Mouse (Mus musculus) urinary bladder, postnatal 14 days (tissue): Measurements from ENCODE around the gene AC124502.3.
A peak's percentile ranks its signal among the peaks of the same experiment; 100 is the strongest.

Experiments
- DNase-seq: peaks from one replicate; pipeline ENCODE4 v3.0.0; 2021; ENCODE audit warnings: low spot score

Gene AC124502.3

DNA sequence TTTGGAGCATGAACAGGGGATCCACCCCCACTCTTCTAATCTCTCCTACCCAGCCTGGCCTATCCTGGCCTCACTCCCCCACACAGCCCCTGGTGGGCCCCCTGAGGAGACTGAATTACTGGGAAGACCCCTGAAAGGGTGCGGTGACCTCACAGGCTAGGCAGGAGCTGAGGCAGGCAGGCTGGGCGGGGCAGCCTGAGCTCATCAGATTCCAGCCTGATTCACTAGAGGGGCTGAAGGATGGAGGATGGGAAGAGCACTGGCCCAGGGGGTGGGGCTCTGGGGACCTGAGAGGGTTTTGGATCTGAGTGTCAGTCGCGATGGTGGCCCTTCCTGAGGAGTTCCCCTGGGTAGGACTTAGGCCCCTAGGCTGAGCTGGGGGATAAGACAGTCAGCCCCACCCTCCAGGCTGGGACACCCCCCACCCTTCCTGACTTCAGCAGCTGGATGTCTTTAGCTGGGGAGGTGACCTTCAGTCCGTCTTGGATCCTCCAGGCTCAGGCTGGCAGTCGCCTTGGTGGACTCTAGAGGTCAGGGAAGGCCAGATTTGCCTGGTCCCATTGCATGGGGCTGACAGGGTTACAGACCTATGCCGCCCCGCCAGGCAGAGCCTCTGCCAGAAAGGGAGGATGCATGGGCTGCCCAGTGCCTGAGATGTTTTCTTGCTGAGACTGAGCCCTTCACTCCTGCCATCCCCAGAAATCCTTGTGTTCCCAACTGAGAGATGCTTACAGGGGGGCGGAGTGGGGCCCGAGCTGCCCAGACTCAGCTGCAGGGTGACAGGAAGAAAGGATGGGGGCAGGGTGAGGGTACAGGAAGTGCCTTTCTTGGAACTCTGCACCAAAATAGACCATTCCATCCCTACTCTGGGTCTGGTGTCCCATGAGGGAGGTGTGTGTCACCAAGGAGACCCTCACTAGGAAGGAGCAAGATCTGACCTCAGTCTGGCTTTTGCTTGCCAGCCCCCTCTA lies 20.4 kb downstream of the AC124502.3 start:
- DNase-seq: peak; percentile 60

DNA sequence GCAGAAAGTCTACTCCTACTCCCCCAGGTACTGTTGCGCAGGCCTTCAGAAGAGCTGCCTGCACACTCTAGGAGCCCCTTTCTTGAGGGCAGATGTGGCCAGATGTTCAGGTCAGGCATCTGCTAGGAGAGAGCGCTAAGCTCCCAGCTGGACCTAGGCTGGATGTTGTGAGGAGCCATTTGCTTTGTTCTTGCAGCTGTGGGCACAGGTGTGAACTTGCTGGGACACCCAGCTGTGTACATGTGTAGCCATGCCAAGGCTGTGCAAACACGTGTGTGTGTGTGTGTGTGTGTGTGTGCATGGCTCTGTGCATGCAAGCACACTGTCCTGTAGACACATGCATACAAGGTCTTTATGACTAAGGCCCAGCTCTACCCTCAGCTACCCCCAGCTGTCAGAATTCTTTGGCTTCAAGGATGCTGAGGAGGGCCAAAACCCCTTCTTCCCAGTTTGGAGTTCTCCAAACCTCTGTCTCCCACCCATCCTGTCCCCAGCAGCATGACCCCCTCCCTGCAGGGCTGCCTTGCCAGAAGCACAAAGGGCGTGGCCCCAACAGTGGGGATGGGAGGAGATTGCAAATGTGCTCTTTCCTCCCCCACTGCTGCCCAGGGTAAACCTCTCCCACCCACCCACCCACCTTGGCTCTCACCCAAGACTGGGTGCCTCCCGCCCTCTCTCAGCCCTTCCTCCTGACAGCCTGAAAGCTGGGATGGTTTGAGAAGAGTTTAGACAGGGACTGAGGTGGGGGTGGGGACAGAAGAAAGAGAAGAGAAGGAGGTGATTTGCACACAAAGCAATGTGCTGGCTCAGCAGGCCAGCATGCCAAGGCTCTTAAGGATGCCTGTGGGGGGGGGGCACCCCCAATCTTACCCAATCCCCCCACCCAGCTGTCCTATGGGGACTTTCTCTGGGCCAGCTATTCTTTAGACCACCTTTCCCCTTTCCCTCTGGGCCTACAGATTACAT lies 22.0 kb downstream of the AC124502.3 start:
- peak; percentile 70 for DNase-seq

DNA sequence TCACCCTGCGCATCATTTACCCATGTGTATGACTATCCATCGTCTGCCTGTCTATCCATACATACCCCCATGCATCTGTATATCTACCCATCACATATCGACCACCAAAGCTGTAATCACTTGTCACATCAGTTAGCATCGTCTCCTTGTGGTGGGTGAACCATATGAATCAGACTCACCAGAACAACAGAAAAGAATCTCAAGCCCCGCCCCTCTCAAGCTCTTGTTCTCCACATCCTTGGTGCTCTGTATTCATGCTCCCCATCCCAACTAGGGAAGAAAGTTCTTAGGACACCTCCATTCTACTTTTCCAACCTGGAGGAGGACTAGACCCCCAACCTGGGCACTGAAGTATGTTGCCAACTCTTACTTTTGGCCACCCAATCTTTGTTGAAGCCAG lies 23.4 kb downstream of the AC124502.3 start:
- DNase-seq: no peak

DNA sequence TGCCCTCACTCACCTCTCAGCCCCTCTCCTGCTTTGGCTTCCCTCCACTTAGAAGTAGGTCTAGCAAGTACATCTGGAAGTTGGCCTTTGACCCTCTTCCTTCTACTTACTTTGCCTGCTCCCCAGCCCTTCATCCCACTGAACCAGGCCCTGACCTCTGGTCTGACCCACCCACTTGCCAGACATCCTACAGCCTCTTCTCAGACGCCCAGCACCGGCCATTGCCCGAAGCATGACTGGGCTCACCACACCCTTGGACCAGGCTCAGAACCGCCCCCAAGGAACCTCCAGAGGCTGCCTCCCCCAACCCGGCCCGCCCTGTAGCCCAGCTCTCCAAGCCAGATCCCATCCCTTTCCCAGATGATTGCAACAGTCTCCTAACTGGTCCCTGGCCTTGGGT lies 23.8 kb downstream of the AC124502.3 start:
- DNase-seq: peak; percentile 73

DNA sequence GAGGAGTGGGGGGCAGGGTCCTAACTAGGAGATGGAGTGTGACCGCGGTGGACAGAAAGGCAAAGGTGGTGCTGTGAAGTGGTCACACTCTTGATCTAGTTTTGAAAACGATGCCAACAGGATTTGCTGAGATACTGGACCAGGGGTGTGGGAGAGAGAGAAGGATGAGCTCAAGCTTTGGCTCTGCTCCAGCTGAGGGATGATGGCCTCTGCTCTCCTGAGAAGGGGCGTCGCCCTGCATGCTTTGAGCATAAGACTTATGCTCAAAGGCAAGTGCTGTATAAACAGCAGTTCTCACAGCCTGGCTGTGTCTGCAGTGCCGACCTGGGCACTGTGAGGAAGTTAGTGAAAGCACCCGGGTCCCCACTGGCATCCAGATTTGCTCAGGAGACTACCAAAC lies 26.4 kb downstream of the AC124502.3 start:
- peak; percentile 72 for DNase-seq

DNA sequence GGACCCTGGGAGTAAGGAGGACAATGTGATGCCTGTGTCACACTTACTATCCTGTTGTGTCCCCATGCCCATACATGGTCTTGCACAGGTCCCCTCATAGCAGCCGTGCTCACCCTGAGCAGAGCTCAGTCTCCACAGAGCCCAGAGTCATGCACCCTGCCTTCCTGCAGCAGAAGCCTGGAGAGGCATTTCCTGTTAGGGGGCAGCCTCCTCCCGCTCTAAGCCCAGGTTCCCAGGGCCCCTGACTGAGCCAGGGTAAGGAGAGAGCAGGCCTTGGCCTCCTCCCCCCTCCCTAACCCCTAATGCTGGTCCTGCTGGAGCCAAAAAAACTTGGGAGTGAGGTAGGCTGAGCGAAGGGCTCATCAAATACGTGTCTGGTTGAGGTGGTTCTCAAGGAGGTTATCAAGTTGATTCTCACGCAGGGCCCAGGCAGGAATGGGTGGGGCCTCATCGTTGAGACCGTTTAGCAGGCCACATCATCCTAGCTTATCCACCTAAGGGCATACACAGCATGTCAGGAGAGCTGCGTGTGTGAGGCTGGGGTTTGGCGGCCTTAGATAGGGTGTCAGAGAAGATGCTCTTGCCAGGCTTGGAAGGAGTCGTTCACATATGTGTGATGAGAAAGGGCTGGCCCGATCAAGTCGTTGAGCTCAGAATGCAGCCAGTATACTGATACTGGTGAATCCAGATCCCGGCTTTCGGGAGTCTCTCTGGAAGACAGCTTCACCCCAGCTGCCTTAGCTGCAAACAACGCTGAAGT lies 28.5 kb downstream of the AC124502.3 start:
- no peak for DNase-seq

DNA sequence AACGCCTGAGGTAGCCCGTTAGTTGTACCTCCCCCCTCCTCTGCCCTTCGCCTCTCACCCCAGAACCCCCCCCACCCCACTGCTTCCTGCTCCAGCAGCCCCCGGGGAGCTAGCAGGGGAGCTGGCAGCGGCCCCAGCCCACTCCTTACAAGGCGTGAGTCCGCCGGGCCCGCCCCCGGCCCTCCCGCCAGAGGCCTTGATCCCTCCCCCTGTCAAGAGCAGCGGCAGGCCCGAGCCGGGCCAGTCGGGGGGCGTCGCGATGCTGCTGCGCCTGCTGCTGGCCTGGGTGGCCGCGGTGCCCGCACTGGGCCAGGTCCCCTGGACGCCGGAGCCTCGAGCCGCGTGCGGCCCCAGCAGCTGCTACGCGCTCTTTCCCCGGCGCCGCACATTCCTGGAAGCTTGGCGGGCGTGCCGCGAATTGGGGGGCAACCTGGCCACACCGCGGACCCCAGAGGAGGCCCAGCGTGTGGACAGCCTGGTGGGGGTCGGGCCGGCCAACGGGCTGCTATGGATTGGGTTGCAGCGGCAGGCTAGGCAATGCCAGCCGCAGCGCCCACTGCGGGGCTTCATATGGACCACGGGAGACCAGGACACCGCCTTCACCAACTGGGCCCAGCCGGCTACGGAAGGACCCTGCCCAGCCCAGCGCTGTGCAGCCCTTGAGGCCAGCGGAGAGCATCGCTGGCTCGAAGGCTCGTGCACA lies 29.3 kb downstream of the AC124502.3 start, which contains the start of gene Cd248:
TSS of gene Cd248 (plus strand) at position 212 of the 703 bp plus-strand sequence.
- peak; percentile 80 for DNase-seq

DNA sequence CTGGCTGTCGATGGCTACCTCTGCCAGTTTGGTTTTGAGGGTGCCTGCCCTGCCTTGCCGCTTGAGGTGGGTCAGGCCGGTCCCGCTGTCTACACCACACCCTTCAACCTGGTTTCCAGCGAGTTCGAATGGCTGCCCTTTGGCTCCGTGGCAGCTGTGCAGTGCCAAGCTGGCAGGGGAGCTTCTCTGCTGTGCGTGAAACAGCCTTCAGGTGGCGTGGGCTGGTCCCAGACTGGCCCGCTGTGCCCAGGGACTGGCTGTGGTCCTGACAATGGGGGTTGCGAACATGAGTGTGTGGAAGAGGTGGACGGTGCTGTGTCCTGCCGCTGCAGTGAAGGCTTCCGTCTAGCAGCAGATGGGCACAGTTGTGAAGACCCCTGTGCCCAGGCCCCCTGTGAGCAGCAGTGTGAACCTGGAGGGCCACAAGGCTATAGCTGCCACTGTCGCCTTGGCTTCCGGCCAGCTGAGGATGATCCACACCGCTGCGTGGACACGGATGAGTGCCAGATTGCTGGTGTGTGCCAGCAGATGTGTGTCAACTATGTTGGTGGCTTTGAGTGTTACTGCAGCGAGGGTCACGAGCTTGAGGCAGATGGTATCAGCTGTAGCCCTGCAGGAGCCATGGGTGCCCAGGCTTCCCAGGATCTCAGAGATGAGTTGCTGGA lies 30.0 kb downstream of the AC124502.3 start:
- no peak for DNase-seq

DNA sequence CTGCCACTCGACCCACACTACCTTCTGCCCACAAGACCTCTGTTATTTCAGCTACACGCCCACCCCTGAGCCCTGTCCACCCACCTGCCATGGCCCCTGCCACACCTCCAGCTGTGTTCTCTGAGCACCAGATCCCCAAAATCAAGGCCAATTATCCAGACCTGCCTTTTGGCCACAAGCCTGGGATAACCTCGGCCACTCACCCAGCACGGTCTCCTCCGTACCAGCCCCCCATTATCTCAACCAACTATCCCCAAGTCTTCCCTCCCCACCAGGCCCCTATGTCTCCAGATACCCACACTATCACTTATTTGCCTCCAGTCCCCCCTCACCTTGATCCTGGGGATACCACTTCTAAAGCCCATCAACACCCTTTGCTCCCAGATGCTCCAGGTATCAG lies 30.8 kb downstream of the AC124502.3 start:
- DNase-seq: no peak

DNA sequence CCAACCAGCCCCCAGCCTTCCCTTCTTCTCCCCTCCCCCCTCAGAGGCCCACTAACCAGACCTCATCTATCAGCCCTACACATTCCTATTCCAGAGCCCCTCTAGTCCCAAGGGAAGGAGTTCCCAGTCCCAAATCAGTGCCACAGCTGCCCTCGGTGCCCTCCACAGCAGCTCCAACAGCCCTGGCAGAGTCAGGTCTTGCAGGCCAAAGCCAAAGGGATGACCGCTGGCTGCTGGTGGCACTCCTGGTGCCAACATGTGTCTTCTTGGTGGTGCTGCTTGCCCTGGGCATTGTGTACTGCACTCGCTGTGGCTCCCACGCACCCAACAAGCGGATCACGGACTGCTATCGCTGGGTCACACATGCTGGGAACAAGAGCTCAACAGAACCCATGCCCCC lies 31.3 kb downstream of the AC124502.3 start:
- no peak for DNase-seq

DNA sequence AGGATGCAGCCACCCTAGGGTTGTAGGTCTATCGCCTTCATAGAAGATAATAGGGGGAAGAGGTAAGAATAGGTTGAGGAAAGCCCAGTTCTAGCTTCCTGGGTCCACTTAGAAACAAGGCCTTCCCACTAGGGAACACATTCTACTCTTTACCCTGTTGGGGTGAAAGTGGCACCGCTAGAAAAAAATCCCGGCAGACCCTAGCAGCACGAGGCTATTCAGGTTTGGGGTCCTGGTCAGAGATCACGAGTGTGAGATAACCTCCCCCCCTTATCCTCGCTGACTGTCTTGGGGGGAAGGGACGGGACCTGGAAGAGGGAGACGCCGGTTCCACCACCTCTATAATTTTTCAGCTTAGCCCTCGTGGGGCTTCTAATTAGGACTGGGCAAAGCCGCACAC lies 32.4 kb downstream of the AC124502.3 start:
- DNase-seq: no peak

DNA sequence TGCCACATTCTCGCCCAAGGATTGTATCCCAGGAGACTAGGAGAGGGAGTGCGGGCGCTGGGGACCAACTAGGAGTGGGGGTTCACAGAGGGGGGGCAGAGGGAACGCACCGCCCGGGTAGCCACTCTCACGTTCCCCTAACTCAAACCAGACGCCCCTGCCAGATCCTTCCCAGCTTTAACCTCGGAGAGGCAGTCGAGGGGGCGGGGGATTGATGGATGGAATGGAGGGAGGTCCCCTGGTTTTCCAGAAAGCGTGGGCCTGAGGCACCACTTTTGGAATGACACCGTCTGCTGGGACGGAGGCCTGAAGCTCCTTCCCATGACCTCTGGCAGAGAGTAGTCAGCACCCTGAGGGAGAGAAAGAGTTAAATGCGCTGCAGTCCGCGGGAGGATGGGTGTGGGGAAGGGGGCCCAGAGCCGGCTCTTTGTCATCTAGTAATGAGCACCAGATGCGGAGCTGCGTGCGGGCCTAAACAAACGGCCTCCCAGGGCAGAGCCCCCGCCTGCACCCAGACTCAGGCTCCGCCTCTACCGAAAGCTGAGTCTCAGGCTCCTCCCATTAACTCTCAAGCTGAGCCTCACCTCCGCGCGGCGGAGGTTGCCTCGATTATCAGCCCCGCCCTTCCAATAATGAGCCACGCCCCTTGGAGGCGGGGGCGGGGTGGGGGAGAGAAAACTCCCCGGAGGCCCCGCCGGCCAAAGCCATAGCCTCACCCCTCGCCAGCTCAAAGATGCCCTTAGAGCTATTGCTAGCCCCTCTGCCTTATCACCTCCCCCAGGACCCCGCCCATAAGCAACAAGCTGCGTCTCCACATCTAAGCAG lies 33.1 kb downstream of the AC124502.3 start:
- peak; percentile 85 for DNase-seq

DNA sequence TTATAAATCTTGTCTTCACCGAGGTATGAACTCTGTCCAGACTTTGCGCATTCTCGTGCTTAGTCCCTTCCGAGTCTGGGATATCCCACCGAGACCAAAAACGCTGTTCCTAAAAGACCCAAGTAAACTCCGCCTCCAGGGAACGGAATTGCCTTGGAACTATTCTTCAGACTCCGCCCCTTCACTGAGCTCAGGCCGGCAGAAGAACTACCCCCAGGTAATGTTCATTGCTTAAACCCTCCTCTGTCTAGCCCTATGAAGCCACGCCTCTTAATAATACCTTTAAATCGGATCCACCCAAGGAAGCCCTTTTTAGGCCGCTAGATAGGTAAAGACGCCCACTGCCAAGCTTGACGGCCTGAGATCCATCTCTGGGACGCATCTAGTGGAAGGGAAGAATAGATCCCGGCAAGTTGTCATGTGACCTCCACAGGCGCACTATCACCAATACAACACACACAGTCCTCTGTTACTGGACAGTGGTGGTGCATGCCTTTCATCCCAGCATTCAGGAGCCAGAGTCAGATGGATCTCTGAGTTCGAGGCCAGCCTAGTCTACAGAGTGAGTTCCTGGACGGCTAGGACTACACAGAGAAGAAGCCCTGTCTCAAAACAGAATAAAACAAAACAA lies 33.8 kb downstream of the AC124502.3 start:
- no peak for DNase-seq

DNA sequence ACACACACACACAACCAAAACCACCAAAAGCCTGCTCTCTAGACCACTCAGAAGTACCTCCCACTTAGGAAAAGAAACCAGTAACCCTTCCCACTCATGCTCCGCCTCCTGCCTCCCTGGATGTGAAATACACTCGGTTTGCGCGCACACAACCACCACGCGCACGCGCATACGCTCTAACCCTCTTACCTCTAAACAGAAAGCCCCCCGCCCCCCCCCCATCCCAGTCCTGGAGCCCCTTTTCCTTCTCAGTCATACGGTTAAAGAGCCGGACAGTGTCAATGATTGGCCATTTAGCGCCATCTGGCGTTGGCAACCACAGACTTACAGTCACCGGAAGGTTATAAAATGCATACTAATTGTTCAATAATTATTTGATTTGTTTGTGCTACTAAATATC lies 34.3 kb downstream of the AC124502.3 start:
- DNase-seq: peak; percentile 70

DNA sequence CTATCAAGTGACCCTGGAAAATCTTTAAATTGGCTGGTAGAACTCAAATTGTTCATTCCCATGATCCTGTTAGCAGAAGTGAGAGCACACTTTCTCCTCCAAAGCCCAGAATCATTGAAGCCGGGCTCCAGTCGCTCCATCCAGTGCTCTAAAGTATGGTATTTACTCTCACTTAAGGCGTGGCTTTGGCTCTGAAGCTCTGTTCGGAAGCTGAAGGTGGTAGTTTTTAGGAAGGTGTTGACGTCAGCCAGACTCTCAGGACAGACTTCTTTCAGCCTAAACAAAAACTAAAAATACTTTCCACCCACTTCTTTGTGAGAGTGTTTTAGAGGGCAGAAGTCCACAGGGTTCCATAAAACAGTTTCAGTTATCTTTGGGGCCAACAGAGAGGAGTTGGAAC lies 34.8 kb downstream of the AC124502.3 start:
- DNase-seq: no peak

DNA sequence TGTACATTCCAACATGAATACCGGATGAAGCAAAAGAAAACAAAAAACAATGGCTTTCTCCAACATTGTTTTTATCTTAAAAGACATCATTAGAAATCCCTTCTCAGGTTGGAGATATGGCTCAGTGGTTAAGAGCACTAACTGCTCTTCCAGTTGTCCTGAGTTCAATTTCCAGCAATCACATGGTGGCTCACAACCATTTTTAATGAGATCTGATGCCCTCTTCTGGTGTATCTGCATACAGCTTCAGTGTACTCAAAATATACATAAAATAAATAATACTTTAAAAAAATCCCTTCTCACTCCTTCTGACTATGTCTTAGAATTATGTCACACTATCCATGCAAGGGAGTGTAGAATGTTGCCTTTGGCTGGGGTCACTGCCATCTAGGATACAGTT lies 40.6 kb downstream of the AC124502.3 start:
- no peak for DNase-seq

DNA sequence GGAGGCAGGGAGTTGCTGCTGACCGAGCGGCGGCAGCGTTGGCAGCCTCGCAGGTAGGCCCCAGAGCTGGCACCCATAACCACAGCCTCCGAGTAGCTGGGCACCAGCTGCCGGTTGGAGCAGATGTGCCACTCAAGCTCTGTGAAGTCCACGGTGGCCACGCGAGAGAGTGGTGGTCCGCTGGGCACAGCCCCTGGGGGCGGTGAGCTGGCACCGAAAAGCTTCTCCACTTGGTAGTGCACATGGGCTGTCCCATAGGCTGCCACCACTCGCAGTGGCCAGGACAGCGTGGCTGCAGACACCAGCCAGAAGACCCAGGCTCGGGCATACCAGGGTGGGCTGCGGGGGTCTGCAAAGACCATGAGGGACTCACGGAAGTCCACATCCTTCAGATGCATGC lies 43.3 kb downstream of the AC124502.3 start:
- no peak for DNase-seq

DNA sequence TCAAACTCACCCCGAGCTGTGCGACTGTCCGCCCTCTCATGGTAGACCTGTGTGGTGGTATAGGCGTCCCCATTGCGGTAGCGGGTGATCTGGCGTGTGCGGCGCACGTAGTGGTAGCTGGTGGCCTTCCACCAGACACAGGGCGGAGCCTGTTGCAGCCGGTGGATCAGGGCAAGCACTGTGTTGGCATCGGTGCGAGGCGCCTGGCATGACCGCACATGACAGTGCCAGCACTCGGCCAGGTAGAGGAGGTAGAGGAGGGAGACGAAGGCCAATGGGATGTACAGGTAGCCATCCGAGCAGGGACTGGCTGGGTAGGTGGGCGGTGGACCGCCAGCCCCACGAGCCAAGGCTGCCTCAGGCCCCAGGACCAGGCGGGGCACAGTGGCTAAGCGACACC lies 43.9 kb downstream of the AC124502.3 start:
- DNase-seq: no peak
